In genomic region chr4:155736421-155736820, GRCm38 (mm10) we compare ENCODE assay signal across 11 mouse cellular contexts. TPM values are rescaled to one million over a fixed set of nuclear protein-coding genes. Genes with fewer than 3 reads are reported as not detected.
A peak's percentile ranks its signal among the peaks of the same experiment; 100 is the strongest.
DNase-seq lines count a peak whose midpoint lies in the region; ATAC-seq lines count a peak whose summit lies in the region.
"Had no signal": no experiment of that assay in that cellular context is flagged by ENCODE, and none has a peak within 500 bp of the region (broad histone marks: within the 10 kb centered on the region; RNA-seq: fewer than 3 reads in every experiment).

No protein-coding gene starts in this region.

- peak; percentile 58 for DNase-seq in cerebellum, adult 9-11 months
- no peak for DNase-seq in midbrain, embryonic 10.5 days (ENCODE audit: low spot score)
- no peak for DNase-seq in midbrain, embryonic 11.5 days (ENCODE audit: low spot score, missing footprints)
- no peak for DNase-seq in kidney, adult 11 months
- no peak for DNase-seq in embryo, embryonic 9.5 days (ENCODE audit: extremely low spot score)
- DNase-seq: kidney, postnatal 10 days had no signal

- H3K9me3 ChIP-seq in midbrain, embryonic 10.5 days (replicated peaks) = no peaks in the 10 kb centered on the region
- H3K9me3 ChIP-seq in midbrain, embryonic 11.5 days (ENCODE audit: control insufficient read depth, low read length) = no peaks in the 10 kb centered on the region
- no peaks in the 10 kb centered on the region for H3K9me3 ChIP-seq in hindbrain, embryonic 16.5 days (ENCODE audit: control insufficient read depth, low read length)
- H3K9me3 ChIP-seq in neural tube, embryonic 14.5 days (ENCODE audit: control insufficient read depth, low read length) = no peaks in the 10 kb centered on the region
- H3K9me3 ChIP-seq: heart, embryonic 15.5 days had no signal

- no peaks in the 10 kb centered on the region for H3K27me3 ChIP-seq in midbrain, embryonic 10.5 days (ENCODE audit: low read depth, poor library complexity, severe bottlenecking)
- no peaks in the 10 kb centered on the region for H3K27me3 ChIP-seq in midbrain, embryonic 11.5 days (ENCODE audit: control insufficient read depth, insufficient read depth, low read length)
- H3K27me3 ChIP-seq in hindbrain, embryonic 16.5 days (replicated peaks; ENCODE audit: control insufficient read depth, insufficient read depth, low read length) = no peaks in the 10 kb centered on the region
- H3K27me3 ChIP-seq in neural tube, embryonic 14.5 days (ENCODE audit: control insufficient read depth, insufficient read depth, low read length) = no peaks in the 10 kb centered on the region
- H3K27me3 ChIP-seq: heart, embryonic 15.5 days had no signal

- WGBS in midbrain, embryonic 10.5 days = 94% methylated on average over 5 of the region's 5 CpGs
- 93% methylated on average over 5 of the region's 5 CpGs for WGBS in midbrain, embryonic 11.5 days
- 91% methylated on average over 5 of the region's 5 CpGs for WGBS in hindbrain, embryonic 16.5 days
- 87% methylated on average over 5 of the region's 5 CpGs for WGBS in neural tube, embryonic 14.5 days

- H3K4me2 ChIP-seq in midbrain, embryonic 11.5 days = no peak overlapping the region
- H3K4me2 ChIP-seq in hindbrain, embryonic 16.5 days (ENCODE audit: low read length) = peak overlapping the region; percentile 72
- peak overlapping the region; percentile 91 for H3K4me2 ChIP-seq in neural tube, embryonic 14.5 days (ENCODE audit: low read depth, low read length)

- ATAC-seq in cerebellum, adult (ENCODE audit: insufficient number of reproducible peaks, low FRiP score, low TSS enrichment) = no peak
- no peak for ATAC-seq in midbrain, embryonic 11.5 days (ENCODE audit: low FRiP score)
- no peak for ATAC-seq in hindbrain, embryonic 16.5 days
- ATAC-seq in neural tube, embryonic 14.5 days (ENCODE audit: low read depth) = no peak
- ATAC-seq: lung, postnatal 0 days had no signal

- H3K4me1 ChIP-seq in midbrain, embryonic 10.5 days = peaks cover 44% of the 10 kb centered on the region
- H3K4me1 ChIP-seq in midbrain, embryonic 11.5 days (ENCODE audit: control insufficient read depth, insufficient read depth, low read length) = peaks cover 18% of the 10 kb centered on the region
- peaks cover 18% of the 10 kb centered on the region for H3K4me1 ChIP-seq in hindbrain, embryonic 16.5 days (ENCODE audit: control insufficient read depth, insufficient read depth, low read depth, low read length)
- peaks cover 28% of the 10 kb centered on the region for H3K4me1 ChIP-seq in neural tube, embryonic 14.5 days (ENCODE audit: control insufficient read depth, insufficient read depth, low read length)

- peaks cover 55% of the 10 kb centered on the region for H3K36me3 ChIP-seq in midbrain, embryonic 10.5 days
- H3K36me3 ChIP-seq in midbrain, embryonic 11.5 days (ENCODE audit: control insufficient read depth, insufficient read depth, low read length) = peaks cover 2% of the 10 kb centered on the region; the same call in 1 of the 2 replicates
- peaks cover 17% of the 10 kb centered on the region for H3K36me3 ChIP-seq in hindbrain, embryonic 16.5 days (ENCODE audit: control insufficient read depth, insufficient read depth, low read length)
- peaks cover 25% of the 10 kb centered on the region for H3K36me3 ChIP-seq in neural tube, embryonic 14.5 days (ENCODE audit: control insufficient read depth, insufficient read depth, low read length)

- H3K4me3 ChIP-seq in midbrain, embryonic 10.5 days = peak overlapping the region; percentile 85
- no peak overlapping the region for H3K4me3 ChIP-seq in midbrain, embryonic 11.5 days (ENCODE audit: low read depth, low read length)
- no peak overlapping the region for H3K4me3 ChIP-seq in hindbrain, embryonic 16.5 days (ENCODE audit: low read length)
- H3K4me3 ChIP-seq in neural tube, embryonic 14.5 days (ENCODE audit: low read depth, low read length) = peak overlapping the region; percentile 79; the same call in 1 of the 2 replicates

- H3K9ac ChIP-seq in midbrain, embryonic 11.5 days (ENCODE audit: low read length) = no peak overlapping the region
- H3K9ac ChIP-seq in hindbrain, embryonic 16.5 days (ENCODE audit: low read depth, low read length) = no peak overlapping the region
- no peak overlapping the region for H3K9ac ChIP-seq in neural tube, embryonic 14.5 days (replicated peaks; ENCODE audit: low read depth, low read length)

- no peak overlapping the region for H3K27ac ChIP-seq in midbrain, embryonic 10.5 days (replicated peaks)
- no peak overlapping the region for H3K27ac ChIP-seq in midbrain, embryonic 11.5 days (ENCODE audit: low read depth, low read length)
- H3K27ac ChIP-seq in hindbrain, embryonic 16.5 days (ENCODE audit: low read depth, low read length) = no peak overlapping the region
- H3K27ac ChIP-seq in neural tube, embryonic 14.5 days (ENCODE audit: low read depth, low read length) = no peak overlapping the region
- H3K27ac ChIP-seq: heart, embryonic 15.5 days had no signal

RNA-seq across cellular contexts. Expression of gene Tmem240, which starts 1.8 kb away (rescaled TPM):
- 0.65 and 1.2 TPM in 2 replicates for polyA plus RNA-seq in midbrain, embryonic 10.5 days (2016; fragmentation: Nextera tagmentation; extraction: Ambion mirVana)
- 0.69 and 0.96 TPM in 2 replicates for polyA plus RNA-seq in midbrain, embryonic 11.5 days (2014; fragmentation: Nextera tagmentation; extraction: Ambion mirVana)
- polyA plus RNA-seq in hindbrain, embryonic 16.5 days (2015; fragmentation: Nextera tagmentation; extraction: Ambion mirVana) = 17.4 and 22.2 TPM in 2 replicates
- polyA plus RNA-seq in neural tube, embryonic 14.5 days (2014; fragmentation: Nextera tagmentation; extraction: Ambion mirVana) = 6.8 and 9.6 TPM in 2 replicates

RNA-seq across cellular contexts. Expression of gene Atad3a, which starts 24.5 kb away (rescaled TPM):
- polyA plus RNA-seq in midbrain, embryonic 10.5 days (2016; fragmentation: Nextera tagmentation; extraction: Ambion mirVana) = 115 and 129 TPM in 2 replicates
- 84.5 and 84.6 TPM in 2 replicates for polyA plus RNA-seq in midbrain, embryonic 11.5 days (2014; fragmentation: Nextera tagmentation; extraction: Ambion mirVana)
- 93.9 and 100 TPM in 2 replicates for polyA plus RNA-seq in hindbrain, embryonic 16.5 days (2015; fragmentation: Nextera tagmentation; extraction: Ambion mirVana)
- polyA plus RNA-seq in neural tube, embryonic 14.5 days (2014; fragmentation: Nextera tagmentation; extraction: Ambion mirVana) = 82.6 and 85.0 TPM in 2 replicates

RNA-seq across cellular contexts. Expression of gene Ssu72, which starts 31.8 kb away (rescaled TPM):
- polyA plus RNA-seq in midbrain, embryonic 10.5 days (2016; fragmentation: Nextera tagmentation; extraction: Ambion mirVana) = 167 and 169 TPM in 2 replicates
- 147 and 155 TPM in 2 replicates for polyA plus RNA-seq in midbrain, embryonic 11.5 days (2014; fragmentation: Nextera tagmentation; extraction: Ambion mirVana)
- polyA plus RNA-seq in hindbrain, embryonic 16.5 days (2015; fragmentation: Nextera tagmentation; extraction: Ambion mirVana) = 166 and 178 TPM in 2 replicates
- 172 and 179 TPM in 2 replicates for polyA plus RNA-seq in neural tube, embryonic 14.5 days (2014; fragmentation: Nextera tagmentation; extraction: Ambion mirVana)

RNA-seq across cellular contexts. Expression of gene Vwa1, which starts 38.1 kb away (rescaled TPM):
- polyA plus RNA-seq in midbrain, embryonic 10.5 days (2016; fragmentation: Nextera tagmentation; extraction: Ambion mirVana) = 12.2 and 13.1 TPM in 2 replicates
- 9.1 and 9.9 TPM in 2 replicates for polyA plus RNA-seq in midbrain, embryonic 11.5 days (2014; fragmentation: Nextera tagmentation; extraction: Ambion mirVana)
- polyA plus RNA-seq in hindbrain, embryonic 16.5 days (2015; fragmentation: Nextera tagmentation; extraction: Ambion mirVana) = 38.0 and 39.0 TPM in 2 replicates
- polyA plus RNA-seq in neural tube, embryonic 14.5 days (2014; fragmentation: Nextera tagmentation; extraction: Ambion mirVana) = 17.4 and 23.1 TPM in 2 replicates

RNA-seq across cellular contexts. Expression of gene Fndc10, which starts 42.3 kb away (rescaled TPM):
- polyA plus RNA-seq in midbrain, embryonic 10.5 days (2016; fragmentation: Nextera tagmentation; extraction: Ambion mirVana) = 0.98 and 1.1 TPM in 2 replicates
- polyA plus RNA-seq in midbrain, embryonic 11.5 days (2014; fragmentation: Nextera tagmentation; extraction: Ambion mirVana) = 1.3 and 1.5 TPM in 2 replicates
- 14.2 and 15.5 TPM in 2 replicates for polyA plus RNA-seq in hindbrain, embryonic 16.5 days (2015; fragmentation: Nextera tagmentation; extraction: Ambion mirVana)
- 8.5 and 10.4 TPM in 2 replicates for polyA plus RNA-seq in neural tube, embryonic 14.5 days (2014; fragmentation: Nextera tagmentation; extraction: Ambion mirVana)

Comparison
In these comparisons a context has a peak if more than half of its experiments do, and no peak if none do; other contexts are left out.
1. H3K4me3 ChIP-seq: peak in midbrain, embryonic 10.5 days (single experiment) and neural tube, embryonic 14.5 days (single experiment); none in midbrain, embryonic 11.5 days (single experiment) and hindbrain, embryonic 16.5 days (single experiment).